26 mouse cellular contexts compared by ENCODE assay signal in the genomic region with DNA sequence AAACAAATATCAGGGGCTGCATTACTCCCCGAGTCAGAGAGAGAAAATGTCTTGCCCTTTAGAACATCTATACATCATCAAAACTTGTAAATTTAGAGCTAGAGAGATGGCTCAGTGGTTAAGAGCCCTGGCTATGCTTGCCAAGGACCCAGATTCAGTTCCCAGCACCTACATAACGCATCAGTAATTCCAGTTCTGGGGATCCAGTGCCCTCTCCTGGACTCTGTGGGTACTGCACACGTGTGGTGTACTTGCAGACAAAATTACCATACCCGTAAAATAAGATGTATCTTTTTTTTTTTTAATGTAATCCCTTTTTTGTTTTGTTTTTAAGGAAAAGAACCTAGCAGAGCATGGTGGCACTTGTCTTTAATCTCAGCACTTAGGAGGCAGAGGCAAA. TPM values are rescaled to one million over a fixed set of nuclear protein-coding genes. Genes with fewer than 3 reads are reported as not detected.
DNase-seq lines count a peak whose midpoint lies in the region; ATAC-seq and TF ChIP-seq lines count a peak whose summit lies in the region.
"Had no signal": no experiment of that assay in that cellular context is flagged by ENCODE, and none has a peak within 500 bp of the region (broad histone marks: within the 10 kb centered on the region; RNA-seq: fewer than 3 reads in every experiment).

No protein-coding gene starts in this region.

- no peak for TF ChIP-seq POLR2A in lung, adult 2 months (IDR thresholded peaks at IDR 0.05; ENCODE audit: borderline replicate concordance, extremely low read depth, low read depth, low read length)

- no peak overlapping the region for H3K4me3 ChIP-seq in kidney, postnatal 0 days (replicated peaks; ENCODE audit: low read depth, low read length)
- no peak overlapping the region for H3K4me3 ChIP-seq in lung, embryonic 14.5 days (ENCODE audit: low read depth, low read length)
- H3K4me3 ChIP-seq in lung, adult 2 months (replicated peaks; ENCODE audit: extremely low read depth, low read depth, low read length), result no peak overlapping the region
- H3K4me3 ChIP-seq: embryonic facial prominence, embryonic 13.5 days; forebrain, embryonic 13.5 days; heart, embryonic 15.5 days; hindbrain, embryonic 13.5 days; neural tube, embryonic 15.5 days had no signal

- ATAC-seq in kidney, postnatal 0 days (replicated peaks; ENCODE audit: low FRiP score, low read depth), result no peak
- no peak for ATAC-seq in lung, embryonic 14.5 days (ENCODE audit: insufficient read depth)
- ATAC-seq in monocyte, adult 5-6 weeks (replicated peaks; ENCODE audit: insufficient number of reproducible peaks, low FRiP score, low TSS enrichment, poor library complexity, severe bottlenecking), result no peak
- ATAC-seq: forebrain, embryonic 13.5 days; midbrain, embryonic 16.5 days had no signal

- H3K27ac ChIP-seq in kidney, postnatal 0 days, result no peak overlapping the region
- H3K27ac ChIP-seq in lung, embryonic 14.5 days (ENCODE audit: low read depth), result no peak overlapping the region
- H3K27ac ChIP-seq: embryonic facial prominence, embryonic 13.5 days; forebrain, embryonic 13.5 days; heart, embryonic 15.5 days; hindbrain, embryonic 13.5 days; macrophage; neural tube, embryonic 15.5 days had no signal

- H3K4me2 ChIP-seq in kidney, postnatal 0 days (ENCODE audit: low read length), result no peak overlapping the region
- no peak overlapping the region for H3K4me2 ChIP-seq in lung, embryonic 14.5 days
- H3K4me2 ChIP-seq: embryonic facial prominence, embryonic 13.5 days; forebrain, embryonic 13.5 days; heart, embryonic 15.5 days; hindbrain, embryonic 13.5 days; neural tube, embryonic 15.5 days had no signal

- no peaks in the 10 kb centered on the region for H3K4me1 ChIP-seq in kidney, postnatal 0 days (replicated peaks; ENCODE audit: insufficient read depth, low read length)
- no peaks in the 10 kb centered on the region for H3K4me1 ChIP-seq in lung, embryonic 14.5 days (ENCODE audit: insufficient read depth)
- no peaks in the 10 kb centered on the region for H3K4me1 ChIP-seq in lung, adult 2 months (ENCODE audit: control insufficient read depth, insufficient read depth, low read length)
- H3K4me1 ChIP-seq: embryonic facial prominence, embryonic 13.5 days; forebrain, embryonic 13.5 days; heart, embryonic 15.5 days; hindbrain, embryonic 13.5 days; neural tube, embryonic 15.5 days had no signal

- no peaks in the 10 kb centered on the region for H3K27me3 ChIP-seq in kidney, postnatal 0 days (ENCODE audit: insufficient read depth, low read length)
- no peaks in the 10 kb centered on the region for H3K27me3 ChIP-seq in lung, embryonic 14.5 days (ENCODE audit: insufficient read depth, low read length)
- H3K27me3 ChIP-seq: embryonic facial prominence, embryonic 13.5 days; forebrain, embryonic 13.5 days; heart, embryonic 15.5 days; hindbrain, embryonic 13.5 days; neural tube, embryonic 15.5 days had no signal

- peak; percentile 33; the same call in 1 of the 2 replicates for TF ChIP-seq CTCF in kidney, postnatal 0 days (IDR thresholded peaks at IDR 0.05; ENCODE audit: low read depth)
- 0 out of 2 replicates have a peak, but pooled peaks have one; percentile 31 for TF ChIP-seq CTCF in lung, embryonic 14.5 days (IDR thresholded peaks at IDR 0.05; ENCODE audit: low read depth)
- TF ChIP-seq CTCF in lung, adult 2 months (IDR thresholded peaks at IDR 0.05; ENCODE audit: insufficient read depth, low read length), result no peak

- no peak for DNase-seq in kidney, postnatal 0 days (ENCODE audit: low spot score)
- DNase-seq in kidney, adult 11 months, result no peak
- DNase-seq in lung, embryonic 14.5 days, result no peak
- DNase-seq in lung, adult 2 months, result no peak
- DNase-seq in ES-CJ7 (ENCODE audit: low read depth, low spot score), result peak; percentile 45
- DNase-seq in ZHBTc4 (ENCODE audit: low read depth, low spot score), result peak; percentile 48
- no peak for DNase-seq in cerebellum, postnatal 25 days
- DNase-seq: adrenal gland, adult 8-10 months; cerebellum, adult 2 months; cerebellum, postnatal 36 days; embryo, embryonic 11 days; gastrocnemius, postnatal 10 days; heart, adult 18-20 months; heart, postnatal 36 days; kidney, adult 9 months; kidney, postnatal 25 days; thymus, postnatal 25 days had no signal

- WGBS in kidney, postnatal 0 days, result 92% methylated on average over 4 of the region's 4 CpGs
- 88% methylated on average over 4 of the region's 4 CpGs for WGBS in lung, embryonic 14.5 days
- 95% methylated on average over 4 of the region's 4 CpGs for WGBS in lung, adult 2 months

- H3K9ac ChIP-seq in kidney, postnatal 0 days (ENCODE audit: low read depth, low read length), result no peak overlapping the region
- H3K9ac ChIP-seq in lung, embryonic 14.5 days, result no peak overlapping the region
- H3K9ac ChIP-seq: embryonic facial prominence, embryonic 13.5 days; forebrain, embryonic 13.5 days; heart, embryonic 15.5 days; hindbrain, embryonic 13.5 days; neural tube, embryonic 15.5 days had no signal

- no peaks in the 10 kb centered on the region for H3K9me3 ChIP-seq in kidney, postnatal 0 days (replicated peaks; ENCODE audit: low read length)
- no peaks in the 10 kb centered on the region for H3K9me3 ChIP-seq in lung, embryonic 14.5 days (ENCODE audit: low read depth, low read length)
- H3K9me3 ChIP-seq: embryonic facial prominence, embryonic 13.5 days; heart, embryonic 15.5 days; neural tube, embryonic 15.5 days had no signal

- H3K36me3 ChIP-seq in kidney, postnatal 0 days (ENCODE audit: insufficient read depth, low read length), result no peaks in the 10 kb centered on the region
- no peaks in the 10 kb centered on the region for H3K36me3 ChIP-seq in lung, embryonic 14.5 days (ENCODE audit: insufficient read depth)
- H3K36me3 ChIP-seq: embryonic facial prominence, embryonic 13.5 days; heart, embryonic 15.5 days; hindbrain, embryonic 13.5 days; neural tube, embryonic 15.5 days had no signal

RNA-seq across cellular contexts. Expression of a gene that starts 21.9 kb away (rescaled TPM):
- polyA plus RNA-seq in kidney, postnatal 0 days (2015; fragmentation: Nextera tagmentation; extraction: Ambion mirVana), result 0.43 and 0.46 TPM in 2 replicates
- 0.66 and 0.68 TPM in 2 replicates for polyA plus RNA-seq in lung, embryonic 14.5 days (2014; fragmentation: Nextera tagmentation; extraction: Ambion mirVana)
- polyA plus RNA-seq in lung, adult 2 months (2012; rRNA removed), result 0.17 and 0.26 TPM in 2 replicates
- total RNA-seq in monocyte, adult 5-6 weeks (2017), result not detected in 3 replicates
- total RNA-seq: adrenal gland, adult 8-10 months; gastrocnemius, postnatal 10 days; heart, adult 18-20 months; heart, postnatal 36 days had no signal
- polyA plus RNA-seq: C2C12, macrophage had no signal

Comparison
In these comparisons a context has a peak if more than half of its experiments do, and no peak if none do; other contexts are left out.
1. DNase-seq: peak in ES-CJ7 (single experiment) and ZHBTc4 (single experiment); none in kidney, postnatal 0 days (single experiment), kidney, adult 11 months (single experiment), lung, embryonic 14.5 days (single experiment), lung, adult 2 months (single experiment) and cerebellum, postnatal 25 days (0 of 2).